Mouse (Mus musculus) frontal cortex, adult 2 months (tissue): ENCODE measurements around the gene Blvrb. TPM values are rescaled to one million over a fixed set of nuclear protein-coding genes. Genes with fewer than 3 reads are reported as not detected.
"Not testable (repeated sequence)": the region's sequence is repeated elsewhere in the genome, so short reads cannot be mapped to it uniquely, and the experiment has no call there.

Source experiments
- DNase-seq, 2 experiments: peaks; one replicate each; pipeline ENCODE4 v3.0.0; 2022; ENCODE audit warnings: low spot score in 1 of 2; ENCODE audit errors: extremely low spot score in 1 of 2
- polyA plus RNA-seq: library from polyadenylated mRNA; depleted of rRNA; stranded (reverse); fragments of >200 nt; gene quantifications from 2 replicates; pipeline ENCODE4 v1.2.3, GENCODE M21; 2012

Gene Blvrb
- polyA plus RNA-seq, 1 experiment: 21.4 TPM

- no peak for DNase-seq
Observed at GRCm38 (mm10) chr7:27480506-27480905, 32.7 kb downstream of the Blvrb start.

GRCm38 (mm10) chr7:27480927-27481626 lies 33.3 kb downstream of the Blvrb start:
- no peak for DNase-seq

DNA sequence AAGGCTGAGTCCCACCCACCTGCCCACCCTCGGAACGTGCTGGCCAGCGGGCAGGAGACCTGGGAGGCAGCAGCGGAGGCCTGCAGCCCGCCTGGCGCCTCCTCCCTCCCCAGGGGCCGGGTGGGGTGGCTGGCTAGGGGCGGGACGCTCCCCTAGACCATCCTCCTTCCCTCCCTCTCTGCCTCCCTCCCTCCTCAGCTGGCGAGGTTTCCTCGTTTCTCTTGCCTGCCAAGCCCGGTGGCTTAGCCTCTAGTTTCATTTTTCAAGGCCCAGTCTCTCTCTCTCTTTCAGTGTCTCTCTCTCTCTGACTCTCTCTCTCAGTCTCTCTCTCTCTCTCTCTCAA lies 33.8 kb downstream of the Blvrb start:
- peak; percentile 47 to 72 for DNase-seq

- DNase-seq: no peak
Observed at GRCm38 (mm10) chr7:27483860-27484259, 36.1 kb downstream of the Blvrb start.

DNA sequence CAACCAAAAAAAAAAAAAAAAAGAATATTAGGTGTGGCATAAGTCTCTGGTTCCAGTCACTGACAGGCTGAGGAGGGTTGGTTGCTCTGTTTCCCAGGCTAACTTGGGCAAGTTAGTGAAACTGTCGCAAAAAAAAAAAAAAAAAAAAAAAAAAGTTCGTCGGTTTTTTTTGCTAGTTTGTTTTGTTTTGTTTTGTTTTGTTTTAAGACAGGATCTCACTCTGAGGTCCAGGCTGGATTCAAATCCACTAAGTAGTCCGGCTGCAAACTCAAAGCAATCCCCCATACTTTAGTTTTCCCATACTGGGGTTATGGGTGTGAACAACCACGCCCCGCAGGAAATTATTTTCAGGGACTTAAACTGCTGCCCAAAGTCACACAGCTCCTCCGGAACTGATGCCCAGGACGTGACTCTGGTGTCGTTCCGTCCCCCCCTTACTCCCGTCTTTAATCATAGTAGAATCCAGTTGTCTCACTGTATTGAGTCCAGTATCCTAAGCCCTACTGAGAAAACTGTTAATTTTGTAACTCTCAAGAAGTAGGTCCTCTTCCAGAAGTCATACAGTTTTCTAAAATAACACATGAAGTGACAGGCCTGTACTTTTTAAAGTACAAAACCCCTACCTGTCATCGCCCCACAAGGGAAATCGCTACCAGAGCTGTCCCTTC lies 38.5 kb downstream of the Blvrb start:
- no peak for DNase-seq

- peak; percentile 99 to 100 for DNase-seq
Observed at GRCm38 (mm10) chr7:27486770-27487697, 39.3 kb downstream of the Blvrb start, which contains the start of gene Sertad1. Gene Sertad1 (plus strand): TSS chr7:27486910.

DNA sequence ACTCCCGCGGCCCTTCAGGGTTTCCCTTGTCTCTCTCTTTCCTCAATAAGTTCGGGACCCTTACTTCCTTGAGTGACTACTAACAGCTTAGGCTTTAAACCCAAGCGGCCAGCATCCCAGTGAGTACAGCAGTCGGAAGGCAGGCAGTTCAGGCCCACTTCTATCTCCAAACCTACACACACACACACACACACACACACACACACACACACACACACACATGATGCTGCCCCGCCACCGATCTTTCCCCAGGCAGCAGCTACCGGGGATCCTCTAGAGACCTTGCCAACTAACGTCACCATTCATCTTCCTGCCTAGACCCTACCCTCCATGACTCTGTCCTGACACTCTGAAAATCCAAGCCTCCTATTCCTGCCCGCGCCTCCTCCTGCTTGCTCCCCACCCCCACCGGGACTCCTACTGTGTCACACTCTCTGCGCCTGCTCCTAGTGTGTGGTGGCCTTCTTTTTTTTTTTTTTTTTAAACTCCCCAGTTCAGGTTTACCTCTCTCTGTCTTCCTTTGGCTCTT lies 40.0 kb downstream of the Blvrb start:
- peak in 1 of 2 experiments; percentile 78 for DNase-seq

GRCm38 (mm10) chr7:27489270-27489869 lies 41.6 kb downstream of the Blvrb start:
- DNase-seq: no peak

GRCm38 (mm10) chr7:27490227-27490542 lies 42.4 kb downstream of the Blvrb start:
- DNase-seq: peak in 1 of 2 experiments; percentile 62

GRCm38 (mm10) chr7:27490543-27491329 lies 43.0 kb downstream of the Blvrb start:
- peak; percentile 75 to 89 for DNase-seq

- DNase-seq: no peak
Observed at GRCm38 (mm10) chr7:27491856-27492255, 44.1 kb downstream of the Blvrb start.

DNA sequence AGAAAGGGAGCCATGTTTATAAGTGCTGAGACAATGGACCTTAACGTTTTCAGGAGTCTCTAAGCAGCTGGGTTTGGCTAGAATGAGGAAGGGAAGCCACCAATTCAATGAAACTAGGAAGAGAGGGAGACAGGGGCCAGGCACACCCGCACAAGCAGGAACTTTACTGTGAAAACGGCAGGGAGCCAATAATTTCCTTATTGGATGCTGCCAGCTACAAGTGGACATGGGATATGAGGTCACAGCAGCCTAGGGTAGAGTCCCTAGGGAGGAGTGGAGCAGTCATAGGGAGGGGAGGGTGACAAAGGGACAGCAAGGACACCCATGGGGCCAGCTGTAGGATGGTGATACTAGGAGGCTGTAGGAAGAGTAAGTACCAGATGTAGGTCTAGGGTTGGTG lies 45.2 kb downstream of the Blvrb start:
- DNase-seq: no peak

- no peak for DNase-seq
Observed at GRCm38 (mm10) chr7:27493450-27493849, 45.7 kb downstream of the Blvrb start.

DNA sequence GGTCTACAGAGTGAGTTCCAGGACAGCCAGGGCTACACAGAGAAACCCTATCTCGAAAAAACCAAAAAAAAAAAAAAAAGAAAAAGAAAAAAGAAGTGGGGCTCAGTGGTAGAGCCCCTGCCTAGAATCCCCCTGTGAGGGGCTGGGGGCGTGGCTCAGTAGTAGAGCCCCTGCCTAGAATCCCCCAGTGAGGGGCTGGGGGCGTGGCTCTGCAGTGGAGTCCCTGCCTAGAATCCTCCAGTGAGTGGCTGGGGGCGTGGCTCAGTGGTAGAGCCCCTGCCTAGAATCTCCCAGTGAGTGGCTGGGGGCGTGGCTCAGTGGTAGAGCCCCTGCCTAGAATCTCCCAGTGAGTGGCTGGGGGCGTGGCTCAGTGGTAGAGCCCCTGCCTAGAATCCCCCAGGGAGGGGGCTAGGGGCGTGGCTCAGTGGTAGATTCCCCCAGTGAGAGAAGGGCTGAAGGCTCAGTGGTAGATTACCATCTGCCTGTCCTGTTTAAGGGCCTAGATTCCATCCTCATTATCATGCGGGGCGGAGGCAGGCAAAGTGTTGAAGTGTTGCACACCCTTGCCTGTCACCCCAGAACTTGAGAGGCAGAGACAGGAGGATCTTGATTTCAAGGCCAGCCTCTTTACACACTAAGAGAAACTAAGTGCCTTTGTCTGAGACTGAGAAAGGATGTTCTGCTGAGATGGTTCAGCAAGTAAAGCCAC lies 47.0 kb downstream of the Blvrb start:
- not testable (repeated sequence) for DNase-seq

- no peak for DNase-seq
Observed at GRCm38 (mm10) chr7:27499036-27499435, 51.3 kb downstream of the Blvrb start, which contains the start of gene Prx. Gene Prx (plus strand): TSS chr7:27499324.

DNA sequence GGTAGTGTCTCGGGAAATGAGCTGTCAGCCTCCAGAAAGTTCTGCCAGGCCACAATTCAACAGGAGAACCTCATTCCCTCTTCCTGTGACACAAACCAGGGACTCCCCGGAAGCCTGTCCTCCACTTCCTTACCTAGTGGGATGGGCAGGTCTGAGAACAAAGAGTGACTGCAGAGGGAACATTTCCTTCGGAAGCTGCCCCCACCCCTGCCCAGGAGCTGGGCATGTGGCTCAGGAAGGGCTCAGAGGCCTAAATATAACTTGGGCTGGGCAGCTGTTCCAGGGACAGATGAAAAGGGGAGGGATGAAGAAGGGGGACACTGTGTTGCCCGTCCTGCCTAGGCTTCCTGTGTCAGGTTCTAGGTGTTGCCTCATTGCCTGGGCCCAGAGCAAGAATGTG lies 53.8 kb downstream of the Blvrb start:
- no peak for DNase-seq

- DNase-seq: no peak
Observed at GRCm38 (mm10) chr7:27506765-27507370, 59.1 kb downstream of the Blvrb start.

GRCm38 (mm10) chr7:27507711-27508647 lies 60.2 kb downstream of the Blvrb start:
- DNase-seq: peak; percentile 84 to 93
